Mouse (Mus musculus): ENCODE measurements at regions not wholly inside any gene's neighbourhood (a gene's known extent, or its start where the extent isn't known, plus 50 kb on each side); places are given as distances from the start of the nearest gene placed in this dataset.

GRCm38 (mm10) chr10:44997906-44998289 lies 69.1 kb upstream of the Prep start:
- TF ChIP-seq CTCF (IDR thresholded peaks at IDR 0.05; ENCODE audit: control insufficient read depth, insufficient read depth, insufficient read length): no peak
- TF ChIP-seq CEBPB (IDR thresholded peaks at IDR 0.05; ENCODE audit: low read depth): no peak
- no peak for TF ChIP-seq MYOG (IDR thresholded peaks at IDR 0.05; ENCODE audit: control insufficient read depth, extremely low read depth, insufficient read length)
